Mouse (Mus musculus) lung, postnatal 25 days (tissue): ENCODE measurements around the gene Shisa6.
A peak's percentile ranks its signal among the peaks of the same experiment; 100 is the strongest.

ENCODE experiments used
- DNase-seq: peaks from one replicate; pipeline ENCODE4 v3.0.0; 2022; ENCODE audit warnings: low spot score

Shisa6 gene

DNA sequence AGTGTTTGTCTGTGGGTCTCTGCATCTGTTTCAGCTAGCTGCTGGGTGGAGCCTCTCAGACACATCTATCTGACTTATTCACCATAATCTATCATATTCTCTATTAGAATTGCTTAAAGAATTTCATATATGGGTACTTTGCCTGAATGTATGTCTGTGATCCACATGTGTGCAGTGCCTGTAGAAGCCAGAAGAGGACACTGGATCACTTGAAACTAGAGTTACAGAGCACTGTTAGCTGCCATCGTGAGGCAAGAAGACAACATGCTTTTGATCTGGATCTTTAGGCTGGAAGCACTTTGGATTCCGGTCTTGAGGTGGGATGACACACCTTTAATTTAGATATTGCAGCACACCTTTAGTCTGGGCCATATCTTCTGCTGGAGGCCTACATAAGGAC lies 289.2 kb downstream of the Shisa6 start:
- DNase-seq = no peak

DNA sequence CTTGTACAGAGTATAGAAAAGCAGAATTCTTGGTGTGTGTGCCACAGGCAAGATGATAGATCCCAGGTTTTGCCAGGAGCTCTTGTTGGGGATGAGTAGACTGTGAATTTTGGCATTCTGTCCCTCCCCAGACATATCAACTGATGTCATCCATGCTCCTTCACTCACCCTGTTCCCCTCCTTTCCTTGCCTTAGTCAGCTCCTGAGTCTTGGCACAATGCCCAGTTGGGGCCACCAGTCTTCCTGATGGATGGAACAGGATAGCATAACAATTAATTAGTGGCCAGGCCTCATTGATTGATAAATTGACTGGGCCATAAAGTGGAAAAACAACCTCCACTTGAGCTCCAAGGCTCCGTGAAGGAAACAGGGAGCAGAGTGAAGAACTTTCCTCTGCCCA lies 292.9 kb downstream of the Shisa6 start:
- no peak for DNase-seq

DNA sequence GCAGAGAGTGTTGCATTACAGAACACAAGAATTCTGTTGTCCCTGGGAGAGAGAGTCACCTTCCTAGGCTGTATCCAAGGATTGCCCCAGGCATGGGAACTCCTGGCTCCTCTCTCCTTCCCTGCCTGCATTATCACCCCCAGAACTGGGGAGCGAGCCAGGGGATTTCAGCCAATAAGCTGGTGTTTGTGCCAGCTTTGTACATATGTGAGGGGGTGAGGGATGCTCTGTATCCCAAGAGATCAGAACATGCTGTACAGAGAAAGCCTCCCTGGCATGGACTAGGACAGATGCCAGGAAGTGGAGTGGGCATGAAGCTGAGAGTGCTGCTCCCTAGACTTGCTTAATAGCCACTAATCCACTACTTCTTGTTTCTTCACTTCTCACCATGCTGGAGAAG lies 303.6 kb downstream of the Shisa6 start:
- no peak for DNase-seq

DNA sequence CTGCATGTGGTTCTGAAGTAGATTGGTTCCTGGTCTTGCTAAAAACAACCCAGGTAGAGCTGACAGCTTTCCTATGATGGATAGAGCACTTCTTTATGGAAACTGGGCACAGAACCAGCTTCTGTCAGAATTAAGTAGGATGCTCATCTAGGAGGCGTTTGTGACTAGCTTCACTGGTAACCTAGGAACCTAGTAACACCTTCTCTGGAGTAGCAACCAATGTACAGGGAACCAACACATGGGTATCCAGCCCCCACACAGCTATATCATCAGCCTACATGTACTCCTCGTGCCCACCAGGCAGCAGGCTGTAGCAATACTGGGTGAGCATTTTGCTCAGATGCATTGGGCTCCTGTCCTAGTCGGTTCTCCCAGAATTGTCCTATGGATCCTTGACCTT lies 307.3 kb downstream of the Shisa6 start:
- no peak for DNase-seq

DNA sequence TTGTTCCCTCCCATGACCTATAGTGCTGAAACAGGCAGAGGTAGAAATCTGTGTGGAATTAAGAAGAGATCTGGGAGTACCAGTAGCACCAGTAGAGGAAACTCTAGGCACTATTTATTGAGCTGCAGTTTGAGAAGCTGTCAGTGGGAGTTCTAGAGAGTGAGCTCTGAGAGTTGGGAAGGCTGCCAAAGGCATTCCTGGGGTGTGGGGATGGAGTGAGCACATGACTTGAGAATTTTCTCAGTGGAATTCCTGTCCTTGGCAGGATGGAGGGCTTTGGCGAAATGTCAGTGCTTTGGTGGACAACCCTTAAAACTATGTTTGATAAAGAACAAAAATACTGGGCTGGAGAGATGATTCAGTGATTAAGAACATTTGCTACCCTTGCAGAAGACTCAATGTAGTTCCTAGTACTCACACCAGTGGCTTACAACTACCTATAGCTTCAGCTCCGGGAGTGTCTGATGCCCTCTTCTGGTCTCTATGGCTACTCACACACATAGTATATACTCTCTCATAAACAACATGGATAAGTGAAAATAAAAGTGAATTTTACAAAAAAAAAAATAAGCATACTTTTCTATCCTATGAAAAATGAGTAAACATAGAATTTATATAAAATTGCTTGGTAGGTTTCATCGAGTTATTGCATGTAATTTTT lies 337.0 kb downstream of the Shisa6 start:
- DNase-seq = peak; percentile 70

DNA sequence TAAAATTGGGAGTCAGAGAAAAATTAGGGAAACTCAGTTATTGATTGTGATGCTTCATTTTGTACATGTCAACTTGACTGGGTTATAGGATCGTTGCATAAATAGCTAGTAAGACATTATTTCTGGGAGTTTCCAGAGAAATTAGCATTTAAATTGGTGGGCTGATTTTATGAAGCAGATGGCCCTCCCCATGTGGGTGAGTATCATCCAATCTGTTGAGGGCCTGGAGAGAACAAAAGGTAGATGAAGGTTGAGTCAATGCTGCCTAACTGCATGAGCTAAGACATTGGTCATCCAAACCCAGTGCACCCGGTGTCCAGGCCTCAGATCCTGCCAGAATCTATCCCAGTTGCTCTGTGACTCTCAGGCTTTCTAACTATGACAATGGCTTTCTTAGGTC lies 337.6 kb downstream of the Shisa6 start:
- DNase-seq = no peak

DNA sequence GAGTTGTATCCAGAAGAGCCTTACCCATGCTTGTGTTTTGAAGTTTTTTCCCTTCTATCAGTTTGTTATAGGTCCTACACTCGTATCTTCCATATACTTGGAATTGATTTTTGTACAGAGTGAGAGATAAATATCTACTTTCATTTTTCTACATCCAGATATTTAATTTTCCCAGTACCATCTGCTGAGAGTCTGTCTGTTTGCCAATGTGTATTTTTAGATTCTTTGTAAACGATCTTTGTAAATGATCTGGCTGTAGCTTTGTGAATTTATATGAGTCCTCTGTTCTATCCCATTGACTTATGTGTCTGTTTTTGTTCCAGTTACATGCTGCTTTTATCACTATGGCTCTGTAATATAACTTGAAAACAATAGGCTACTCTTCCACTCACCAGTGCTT lies 348.0 kb downstream of the Shisa6 start:
- DNase-seq = no peak

DNA sequence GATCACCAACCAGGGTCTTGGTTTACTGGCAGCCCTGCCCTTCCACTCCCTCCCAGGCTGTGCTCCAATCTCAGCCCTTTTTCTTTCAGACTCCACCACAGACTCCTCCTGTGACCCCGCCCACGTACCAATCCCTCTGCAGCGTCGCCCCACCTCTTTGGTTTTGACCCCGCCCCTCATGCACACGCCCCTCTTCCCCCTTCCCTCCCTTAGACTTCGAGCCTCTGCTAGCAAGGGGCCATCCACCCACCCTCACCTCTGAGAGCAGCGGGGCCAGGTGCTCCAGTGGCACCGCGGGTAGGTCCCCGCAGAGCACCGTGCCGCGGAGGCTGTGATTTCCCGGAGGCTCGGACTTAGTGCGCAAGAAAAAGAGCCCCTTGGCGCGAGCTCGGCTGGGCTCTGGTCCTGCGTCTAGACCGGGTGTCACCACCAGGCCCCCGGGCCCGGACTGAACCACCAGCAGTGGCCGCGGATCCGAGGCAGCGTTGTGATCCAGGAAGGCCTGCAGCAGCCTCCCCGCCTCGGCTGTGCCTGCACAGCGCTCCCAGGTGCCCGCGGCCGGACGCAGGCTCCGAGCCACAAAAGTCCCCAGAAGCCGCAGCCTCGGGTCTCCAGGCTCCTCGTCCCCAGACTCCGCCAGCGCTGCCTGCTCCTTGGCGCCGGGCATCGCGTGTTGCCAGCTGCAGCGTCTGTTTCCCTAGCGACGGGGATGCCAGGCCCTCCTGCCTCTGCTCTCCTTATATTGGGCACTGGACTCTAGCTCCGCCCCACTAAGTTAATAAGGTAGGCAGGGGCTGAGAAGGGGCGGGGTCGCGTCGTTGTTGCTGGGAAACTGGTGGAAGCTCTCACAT lies 357.7 kb downstream of the Shisa6 start, which contains the start of gene Dnah9:
Gene Dnah9, minus strand, starts transcription at position 751 of the 851 bp plus-strand sequence.
- peak; percentile 73 for DNase-seq

DNA sequence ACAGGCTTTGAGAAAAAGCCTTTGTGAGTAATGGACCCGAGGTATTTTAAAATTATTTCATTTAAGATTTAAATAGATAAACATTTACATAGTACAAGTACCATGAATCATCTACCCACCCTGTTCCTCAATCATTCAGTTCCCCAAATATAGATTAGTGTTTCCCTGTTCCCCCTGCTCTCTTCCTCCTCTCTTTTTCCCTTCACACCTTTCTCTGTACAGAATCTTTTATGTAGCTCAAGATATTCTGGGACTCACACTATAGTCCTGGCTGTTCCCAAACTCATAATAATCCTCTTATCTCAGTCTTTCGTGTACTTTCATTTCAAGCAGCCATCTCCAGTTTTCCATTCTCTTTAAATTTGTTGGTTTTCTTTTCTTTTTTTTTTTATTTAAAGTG lies 361.7 kb downstream of the Shisa6 start:
- DNase-seq = no peak
